Mouse (Mus musculus) T-helper 1 cell (primary cell): ENCODE measurements at regions not wholly inside any gene's neighbourhood (a gene's known extent, or its start where the extent isn't known, plus 50 kb on each side); places are given as distances from the start of the nearest gene placed in this dataset.
"Not testable (repeated sequence)": the region's sequence is repeated elsewhere in the genome, so short reads cannot be mapped to it uniquely, and the experiment has no call there.

Experiments used
- in situ Hi-C: fragments of 300-600 bp; cut with MboI, MseI; formaldehyde crosslinking; loops from one replicate; pipeline ENCODE4 v1.15.1; 2025; ENCODE audit warnings: high pct_unique_total_duplicates

GRCm38 (mm10) chr3:21935571-21936261 is 140.7 kb upstream of the Tbl1xr1 start:
- in situ Hi-C loops, result loop anchor here (5.0 to 10.0 kb wide), 2 partner anchors 137 to 461 kb away; no protein-coding TSS in a partner anchor

- in situ Hi-C loops, result loop anchor here (5.0 to 10.0 kb wide), 2 partner anchors 136 to 461 kb away; no protein-coding TSS in a partner anchor
These were observed 140.2 kb upstream of the Tbl1xr1 start for GRCm38 (mm10) chr3:21936262-21936603.

DNA sequence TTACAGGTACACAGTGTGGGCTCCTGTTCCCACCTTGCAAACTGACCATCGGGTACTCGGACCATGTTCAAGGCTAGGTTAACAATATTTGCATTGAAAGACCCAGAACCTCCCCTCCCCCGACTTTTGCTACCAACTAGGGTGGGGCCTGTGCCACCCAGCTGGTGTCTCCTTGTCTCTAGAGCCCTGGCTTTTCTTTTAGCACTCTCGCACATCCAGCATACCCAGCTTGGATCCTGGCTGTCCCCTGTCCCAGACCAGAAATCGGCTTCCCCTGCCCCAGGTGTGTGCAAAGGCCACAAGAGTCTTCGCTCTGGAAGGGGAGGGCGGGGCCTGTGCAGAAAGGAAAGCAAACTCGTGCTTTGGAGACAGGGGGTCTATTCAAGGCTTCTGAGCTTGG is 139.8 kb upstream of the Tbl1xr1 start:
- in situ Hi-C loops, result loop anchor here (5.0 to 10.0 kb wide), 2 partner anchors 136 to 462 kb away; no protein-coding TSS in a partner anchor

- in situ Hi-C loops, result loop anchor here (5.0 to 10.0 kb wide), 2 partner anchors 135 to 463 kb away; no protein-coding TSS in a partner anchor
These were observed 139.0 kb upstream of the Tbl1xr1 start for GRCm38 (mm10) chr3:21937281-21938035.

- in situ Hi-C loops, result loop anchor here (5.0 to 10.0 kb wide), 2 partner anchors 134 to 463 kb away; no protein-coding TSS in a partner anchor
These were observed 138.2 kb upstream of the Tbl1xr1 start for GRCm38 (mm10) chr3:21938071-21938848.

DNA sequence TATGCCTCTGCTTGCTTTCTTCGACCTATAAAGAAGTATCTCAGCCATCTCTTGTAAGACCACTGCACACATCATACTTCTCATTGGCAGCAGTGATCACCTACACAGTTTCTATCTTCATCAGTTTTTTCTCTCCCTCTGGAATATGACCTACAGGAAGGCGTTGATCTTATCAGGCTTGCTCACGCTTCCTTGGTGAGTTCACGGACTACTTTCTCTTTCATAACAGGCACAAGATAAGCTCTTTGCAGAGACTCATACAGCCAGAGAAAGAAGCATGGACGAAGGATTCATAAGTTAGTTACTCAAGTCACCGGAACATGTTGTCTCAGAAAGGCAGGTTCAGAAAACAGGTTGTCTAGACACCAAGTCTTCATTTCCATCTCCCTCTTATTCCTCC is 136.7 kb upstream of the Tbl1xr1 start:
- in situ Hi-C loops, result loop anchor here (5.0 to 10.0 kb wide), 2 partner anchors 133 to 465 kb away; no protein-coding TSS in a partner anchor

GRCm38 (mm10) chr3:21941596-21941995 is 134.9 kb upstream of the Tbl1xr1 start:
- in situ Hi-C loops, result no loop called here

GRCm38 (mm10) chr3:21942912-21943311 is 133.5 kb upstream of the Tbl1xr1 start:
- in situ Hi-C loops, result no loop called here

- in situ Hi-C loops, result no loop called here
These were observed 130.7 kb upstream of the Tbl1xr1 start for GRCm38 (mm10) chr3:21945775-21946174.

DNA sequence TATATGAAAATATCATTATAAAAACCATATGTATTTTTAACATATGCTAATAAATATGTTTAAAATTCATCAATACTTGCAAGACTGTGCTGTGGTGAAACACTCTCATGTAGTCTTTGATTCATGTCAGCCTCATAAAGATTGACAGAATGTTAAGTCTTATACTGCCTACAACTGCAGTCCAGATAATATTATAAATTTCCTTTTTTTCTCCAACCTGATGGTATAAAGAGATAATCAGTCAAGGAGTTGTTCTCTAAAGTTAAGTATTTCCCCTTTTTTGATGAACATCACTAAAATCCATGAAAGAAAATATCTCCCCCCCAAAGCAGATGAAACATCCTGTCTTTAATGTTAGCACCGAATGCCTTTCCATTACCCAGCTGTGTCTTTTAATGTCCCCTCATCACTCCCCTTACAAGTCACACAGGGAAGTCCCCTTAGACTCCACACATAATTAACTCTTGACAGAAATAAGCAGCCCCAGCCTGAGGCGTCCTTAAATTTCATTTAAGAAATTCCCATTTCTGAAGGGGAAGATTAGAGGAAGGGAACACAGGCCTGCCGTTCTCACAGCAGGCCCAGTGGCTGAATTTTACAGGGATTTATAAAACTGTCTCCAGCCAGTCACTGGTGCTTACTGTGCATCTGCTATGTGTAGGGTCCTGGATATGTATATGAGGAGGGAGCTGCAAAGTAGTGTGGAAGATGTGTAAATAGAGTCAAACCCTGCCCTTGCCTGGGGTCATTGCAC is 129.0 kb upstream of the Tbl1xr1 start:
- in situ Hi-C loops, result no loop called here

- in situ Hi-C loops, result no loop called here
These were observed 128.3 kb upstream of the Tbl1xr1 start for GRCm38 (mm10) chr3:21948074-21948659.

GRCm38 (mm10) chr3:21949459-21949858 is 127.0 kb upstream of the Tbl1xr1 start:
- in situ Hi-C loops, result no loop called here

DNA sequence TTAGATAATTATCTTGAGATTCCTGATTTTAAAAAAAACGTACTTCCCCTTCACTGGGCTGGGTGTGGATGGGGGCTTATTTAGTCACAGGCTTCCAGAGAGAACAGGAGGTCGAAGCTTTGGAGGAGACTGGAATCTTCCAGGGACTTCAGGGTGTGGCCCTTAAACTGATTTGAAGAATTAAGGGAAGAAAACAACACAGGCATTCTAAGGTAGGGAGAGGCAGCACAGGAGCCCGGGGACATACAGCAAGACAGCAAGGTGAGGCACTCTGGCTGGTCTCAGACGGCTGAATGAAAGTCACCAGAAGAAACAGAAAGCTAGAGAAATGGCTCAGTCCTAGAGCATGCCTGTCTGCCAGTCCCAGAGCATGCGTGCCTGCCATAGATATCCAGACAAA is 125.9 kb upstream of the Tbl1xr1 start:
- in situ Hi-C loops, result loop anchor here (5.0 kb wide), 1 partner anchor 42 kb away; no protein-coding TSS in a partner anchor

- in situ Hi-C loops, result loop anchor here (5.0 kb wide), 1 partner anchor 41 kb away; no protein-coding TSS in a partner anchor
These were observed 124.8 kb upstream of the Tbl1xr1 start for GRCm38 (mm10) chr3:21951446-21952285.

GRCm38 (mm10) chr3:21952695-21953415 is 123.6 kb upstream of the Tbl1xr1 start:
- in situ Hi-C loops, result loop anchor here (5.0 kb wide), 1 partner anchor 39 kb away; no protein-coding TSS in a partner anchor

DNA sequence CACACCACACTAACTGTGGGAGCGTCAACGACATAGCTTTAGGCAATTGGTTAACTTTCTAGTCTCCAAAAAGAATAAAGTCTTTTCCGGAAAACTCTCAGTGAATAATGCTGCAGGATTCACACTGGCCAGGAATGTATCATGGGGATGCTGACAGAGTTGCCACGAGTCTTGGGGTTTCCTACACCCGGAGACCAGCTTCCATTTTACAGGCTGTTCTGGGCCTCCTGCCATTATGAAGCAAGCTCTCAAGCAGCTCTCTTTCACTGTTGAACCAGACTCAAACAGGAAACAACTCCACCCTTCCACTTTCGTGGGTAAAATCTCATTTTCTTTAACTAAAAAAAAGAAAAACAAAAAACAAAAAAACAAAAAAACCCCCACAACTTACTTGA is 123.0 kb upstream of the Tbl1xr1 start:
- in situ Hi-C loops, result loop anchor here (5.0 kb wide), 1 partner anchor 39 kb away; no protein-coding TSS in a partner anchor

- in situ Hi-C loops, result no loop called here
These were observed 120.8 kb upstream of the Tbl1xr1 start for GRCm38 (mm10) chr3:21955681-21956080.

GRCm38 (mm10) chr3:21957105-21957504 is 119.3 kb upstream of the Tbl1xr1 start:
- in situ Hi-C loops, result not testable (repeated sequence)
